Mouse (Mus musculus) testis, adult 2 months (tissue): Measurements from ENCODE around the gene Btbd18.

Experiments
- CTCF ChIP-seq: fragments of 200-500 bp; IDR thresholded peaks from 2 replicates; pipeline ENCODE4 v1.5.1; 2012; ENCODE audit warnings: low read depth, mild to moderate bottlenecking, inconsistent platforms, low read length, moderate library complexity; ENCODE audit not compliant: control insufficient read depth, insufficient read depth, insufficient replicate concordance
- POLR2A ChIP-seq: fragments of 200-500 bp; IDR thresholded peaks from 2 replicates; pipeline ENCODE4 v1.6.1; 2012; ENCODE audit warnings: low read depth, mild to moderate bottlenecking, inconsistent platforms, low read length, moderate library complexity; ENCODE audit not compliant: control insufficient read depth

- no peak for TF ChIP-seq POLR2A
- no peak for TF ChIP-seq CTCF
These were observed 5.5 kb upstream of the Btbd18 start for GRCm38 (mm10) chr2:84653354-84653753.
